Mouse (Mus musculus): ENCODE data around the gene Fgfbp1.

Gene Fgfbp1

GRCm38 (mm10) chr5:43933269-43933668 is 48.3 kb downstream of the Fgfbp1 start:
- in situ Hi-C loops (cut with MboI, MseI): no loop called here
